Comparison of ENCODE assay signal across 8 mouse cellular contexts in the genomic region with DNA sequence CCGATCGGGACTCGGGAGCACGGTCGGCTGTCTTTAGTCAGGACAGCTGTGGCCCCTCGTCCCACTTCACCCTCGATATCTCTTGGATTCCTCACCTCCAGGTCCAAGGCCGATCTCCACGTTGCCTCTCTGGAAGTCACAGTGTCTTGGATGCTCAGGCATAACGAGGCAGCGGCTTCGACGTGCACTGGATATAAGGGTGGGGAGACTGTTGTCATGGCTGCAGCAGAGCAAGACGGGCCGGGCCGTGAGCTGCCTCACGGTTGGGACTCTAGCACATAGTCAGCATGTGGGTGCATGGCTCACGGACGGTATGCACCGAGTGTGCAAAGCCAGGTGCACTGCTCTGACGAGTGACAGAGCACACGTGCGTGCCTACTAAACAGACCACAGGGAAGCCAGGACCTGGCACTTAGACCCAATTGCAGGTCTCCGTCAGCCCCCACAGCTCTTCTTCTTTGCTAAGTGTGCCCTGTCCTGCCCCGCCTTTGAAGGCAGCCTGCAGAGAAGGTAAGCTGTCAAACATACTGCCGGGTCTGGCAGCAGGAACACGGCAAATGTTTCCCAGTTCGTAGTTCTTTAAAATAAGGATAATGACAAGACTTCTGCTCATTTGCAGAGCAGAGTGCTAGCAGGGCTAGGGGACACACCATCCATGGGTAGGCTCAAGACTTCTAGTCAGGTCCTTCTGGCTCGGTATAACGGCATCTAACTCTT. TPM values are rescaled to one million over a fixed set of nuclear protein-coding genes. Genes with fewer than 3 reads are reported as not detected.
A peak's percentile ranks its signal among the peaks of the same experiment; 100 is the strongest.
DNase-seq lines count a peak whose midpoint lies in the region; ATAC-seq lines count a peak whose summit lies in the region.

No protein-coding gene starts in this region.

- peak overlapping the region; percentile 20; the same call in 1 of the 2 replicates for H3K27ac ChIP-seq in heart, embryonic 12.5 days (ENCODE audit: poor library complexity, severe bottlenecking)
- H3K27ac ChIP-seq in hindbrain, embryonic 10.5 days: peak overlapping the region; percentile 45

- H3K9me3 ChIP-seq in heart, embryonic 12.5 days (replicated peaks): no peaks in the 10 kb centered on the region
- H3K9me3 ChIP-seq in hindbrain, embryonic 10.5 days: no peaks in the 10 kb centered on the region

- H3K36me3 ChIP-seq in heart, embryonic 12.5 days: peaks cover 4% of the 10 kb centered on the region; the same call in 1 of the 2 replicates
- peaks cover 2% of the 10 kb centered on the region for H3K36me3 ChIP-seq in hindbrain, embryonic 10.5 days

- peaks cover 47% of the 10 kb centered on the region for H3K27me3 ChIP-seq in heart, embryonic 12.5 days (replicated peaks)
- peaks cover 45% of the 10 kb centered on the region for H3K27me3 ChIP-seq in hindbrain, embryonic 10.5 days (ENCODE audit: insufficient read depth, poor library complexity, severe bottlenecking)

- peak overlapping the region; percentile 70 for H3K4me2 ChIP-seq in heart, embryonic 12.5 days

- DNase-seq in heart, postnatal 36 days: no peak
- DNase-seq in hindbrain, embryonic 10.5 days (ENCODE audit: low spot score): peak; percentile 43
- no peak for DNase-seq in gastrocnemius, adult 8-10 months (ENCODE audit: low spot score in 2 of 2)
- DNase-seq in left cerebral cortex, postnatal 25 days (ENCODE audit: low spot score in 2 of 2): no peak
- DNase-seq in Muller cell, postnatal 12 days (ENCODE audit: inconsistent ontology term): no peak

- intact Hi-C loops in heart, postnatal 36 days (cut with DNase I): no loop called here
- intact Hi-C loops in left cerebral cortex, postnatal 25 days (cut with DNase I): no loop called here

- H3K4me1 ChIP-seq in heart, embryonic 12.5 days (replicated peaks): peaks cover 26% of the 10 kb centered on the region
- peaks cover 26% of the 10 kb centered on the region for H3K4me1 ChIP-seq in hindbrain, embryonic 10.5 days (replicated peaks)

- peak overlapping the region; percentile 72 for H3K9ac ChIP-seq in heart, embryonic 12.5 days

- peak; percentile 74 for ATAC-seq in heart, embryonic 12.5 days (ENCODE audit: insufficient number of reproducible peaks, low FRiP score)
- ATAC-seq in activated CD4-positive, CD25-positive, alpha-beta regulatory T cell, adult 4 months: peak; percentile 32
- ATAC-seq in megakaryocyte progenitor cell, adult 5-6 weeks (replicated peaks; ENCODE audit: poor library complexity): peak; percentile 32

- WGBS in heart, embryonic 12.5 days: 2% methylated on average over 30 of the region's 30 CpGs
- WGBS in hindbrain, embryonic 10.5 days: 2% methylated on average over 30 of the region's 30 CpGs

- peak overlapping the region; percentile 41 for H3K4me3 ChIP-seq in heart, embryonic 12.5 days
- peak overlapping the region; percentile 41 for H3K4me3 ChIP-seq in hindbrain, embryonic 10.5 days

RNA-seq across cellular contexts. Expression of a gene that starts 0.9 kb away (rescaled TPM):
- 3.1 and 3.2 TPM in 2 replicates for polyA plus RNA-seq in heart, embryonic 12.5 days (2016; fragmentation: Nextera tagmentation; extraction: Ambion mirVana)
- not detected for total RNA-seq in heart, postnatal 36 days (2021)
- polyA plus RNA-seq in activated CD4-positive, CD25-positive, alpha-beta regulatory T cell, adult 4 months (2017; shearing (Covaris generic)): 1 to 10 TPM; 2.8 to 2.9 TPM
- 2.1 and 2.7 TPM in 2 replicates for polyA plus RNA-seq in hindbrain, embryonic 10.5 days (2016; fragmentation: Nextera tagmentation; extraction: Ambion mirVana)
- total RNA-seq in megakaryocyte progenitor cell, adult 5-6 weeks (2015): not detected in 2 replicates
- total RNA-seq in megakaryocyte progenitor cell, adult 5-6 weeks (2017): 0.12 and 0.30 TPM in 2 replicates
- not detected for total RNA-seq in gastrocnemius, adult 8-10 months (2022)
- 1 to 10 TPM; 2.7 to 4.5 TPM for total RNA-seq in left cerebral cortex, postnatal 25 days (2021)

RNA-seq across cellular contexts. Expression of a gene that starts 18.7 kb away (rescaled TPM):
- polyA plus RNA-seq in heart, embryonic 12.5 days (2016; fragmentation: Nextera tagmentation; extraction: Ambion mirVana): 49.3 and 54.7 TPM in 2 replicates
- total RNA-seq in heart, postnatal 36 days (2021): 10 to 100 TPM; 25.0 to 25.9 TPM
- polyA plus RNA-seq in activated CD4-positive, CD25-positive, alpha-beta regulatory T cell, adult 4 months (2017; shearing (Covaris generic)): 10 to 100 TPM; 14.5 to 15.9 TPM
- 91.4 and 108 TPM in 2 replicates for polyA plus RNA-seq in hindbrain, embryonic 10.5 days (2016; fragmentation: Nextera tagmentation; extraction: Ambion mirVana)
- total RNA-seq in megakaryocyte progenitor cell, adult 5-6 weeks (2015): 72.3 and 81.6 TPM in 2 replicates
- total RNA-seq in megakaryocyte progenitor cell, adult 5-6 weeks (2017): 122 and 140 TPM in 2 replicates
- 10 to 100 TPM; 30.9 to 38.1 (median 32.1) TPM for total RNA-seq in gastrocnemius, adult 8-10 months (2022)
- 10 to 100 TPM; 66.1 to 66.9 TPM for total RNA-seq in left cerebral cortex, postnatal 25 days (2021)

RNA-seq across cellular contexts. Expression of a gene that starts 19.9 kb away (rescaled TPM):
- 18.0 and 18.2 TPM in 2 replicates for polyA plus RNA-seq in heart, embryonic 12.5 days (2016; fragmentation: Nextera tagmentation; extraction: Ambion mirVana)
- total RNA-seq in heart, postnatal 36 days (2021): 10 to 100 TPM in 1 of 2 experiments, 1 to 10 TPM in 1; 9.2 to 10.2 TPM
- 1 to 10 TPM; 5.8 to 6.1 TPM for polyA plus RNA-seq in activated CD4-positive, CD25-positive, alpha-beta regulatory T cell, adult 4 months (2017; shearing (Covaris generic))
- 22.3 and 23.0 TPM in 2 replicates for polyA plus RNA-seq in hindbrain, embryonic 10.5 days (2016; fragmentation: Nextera tagmentation; extraction: Ambion mirVana)
- 11.6 and 18.4 TPM in 2 replicates for total RNA-seq in megakaryocyte progenitor cell, adult 5-6 weeks (2015)
- total RNA-seq in megakaryocyte progenitor cell, adult 5-6 weeks (2017): 12.8 and 15.5 TPM in 2 replicates
- 1 to 10 TPM; 5.5 to 6.6 (median 6.2) TPM for total RNA-seq in gastrocnemius, adult 8-10 months (2022)
- 10 to 100 TPM; 32.8 to 37.8 TPM for total RNA-seq in left cerebral cortex, postnatal 25 days (2021)

RNA-seq across cellular contexts. Expression of a gene that starts 38.9 kb away (rescaled TPM):
- polyA plus RNA-seq in heart, embryonic 12.5 days (2016; fragmentation: Nextera tagmentation; extraction: Ambion mirVana): 1.3 and 1.6 TPM in 2 replicates
- total RNA-seq in heart, postnatal 36 days (2021): 100 to 1,000 TPM; 208 to 223 TPM
- 1 to 10 TPM in 1 of 2 experiments, under 1 TPM in 1; 0.30 to 1.3 TPM for polyA plus RNA-seq in activated CD4-positive, CD25-positive, alpha-beta regulatory T cell, adult 4 months (2017; shearing (Covaris generic))
- polyA plus RNA-seq in hindbrain, embryonic 10.5 days (2016; fragmentation: Nextera tagmentation; extraction: Ambion mirVana): 1.2 and 1.8 TPM in 2 replicates
- total RNA-seq in megakaryocyte progenitor cell, adult 5-6 weeks (2015): 0.12 TPM in 1 of 2 replicates, not detected in the other
- total RNA-seq in megakaryocyte progenitor cell, adult 5-6 weeks (2017): 0.08 TPM in 1 of 2 replicates, not detected in the other
- total RNA-seq in gastrocnemius, adult 8-10 months (2022): 100 to 1,000 TPM; 149 to 208 (median 179) TPM
- total RNA-seq in left cerebral cortex, postnatal 25 days (2021): under 1 TPM; 0.46 to 0.76 TPM

RNA-seq across cellular contexts. Expression of a gene that starts 51.4 kb away (rescaled TPM):
- polyA plus RNA-seq in heart, embryonic 12.5 days (2016; fragmentation: Nextera tagmentation; extraction: Ambion mirVana): 3.4 and 4.3 TPM in 2 replicates
- 1 to 10 TPM; 7.7 to 8.4 TPM for total RNA-seq in heart, postnatal 36 days (2021)
- 1 to 10 TPM; 2.6 to 7.4 TPM for polyA plus RNA-seq in activated CD4-positive, CD25-positive, alpha-beta regulatory T cell, adult 4 months (2017; shearing (Covaris generic))
- 4.3 and 7.0 TPM in 2 replicates for polyA plus RNA-seq in hindbrain, embryonic 10.5 days (2016; fragmentation: Nextera tagmentation; extraction: Ambion mirVana)
- total RNA-seq in megakaryocyte progenitor cell, adult 5-6 weeks (2015): 0.46 and 0.62 TPM in 2 replicates
- 0.07 and 0.12 TPM in 2 replicates for total RNA-seq in megakaryocyte progenitor cell, adult 5-6 weeks (2017)
- 1 to 10 TPM; 4.3 to 6.3 (median 4.8) TPM for total RNA-seq in gastrocnemius, adult 8-10 months (2022)
- total RNA-seq in left cerebral cortex, postnatal 25 days (2021): 1 to 10 TPM; 4.4 to 6.3 TPM
